Mouse (Mus musculus): ENCODE measurements at regions not wholly inside any gene's neighbourhood (a gene's known extent, or its start where the extent isn't known, plus 50 kb on each side); places are given as distances from the start of the nearest gene placed in this dataset.
"Not testable (repeated sequence)": the region's sequence is repeated elsewhere in the genome, so short reads cannot be mapped to it uniquely, and the experiment has no call there.

DNA sequence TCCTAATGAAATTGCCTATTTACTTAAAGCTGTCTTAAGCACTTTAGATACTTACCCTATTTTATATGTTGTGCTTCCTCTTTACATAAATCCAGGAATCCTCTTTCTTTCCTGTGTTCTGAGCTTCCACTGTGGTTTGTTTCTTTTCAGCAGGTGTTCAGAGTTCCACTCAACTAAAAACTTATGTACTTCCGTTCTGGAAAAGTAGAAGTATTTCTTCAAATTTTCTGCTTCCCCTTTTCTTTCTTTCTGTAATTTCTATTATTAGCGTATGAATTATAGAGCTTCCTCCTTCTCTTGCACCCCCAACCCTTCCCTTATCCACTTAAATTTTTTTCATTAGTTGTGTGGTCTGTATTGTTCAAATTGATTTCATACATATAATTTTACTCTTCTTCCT, 165.8 kb upstream of the Nudt12 start:
- DNase-seq = no peak

DNA sequence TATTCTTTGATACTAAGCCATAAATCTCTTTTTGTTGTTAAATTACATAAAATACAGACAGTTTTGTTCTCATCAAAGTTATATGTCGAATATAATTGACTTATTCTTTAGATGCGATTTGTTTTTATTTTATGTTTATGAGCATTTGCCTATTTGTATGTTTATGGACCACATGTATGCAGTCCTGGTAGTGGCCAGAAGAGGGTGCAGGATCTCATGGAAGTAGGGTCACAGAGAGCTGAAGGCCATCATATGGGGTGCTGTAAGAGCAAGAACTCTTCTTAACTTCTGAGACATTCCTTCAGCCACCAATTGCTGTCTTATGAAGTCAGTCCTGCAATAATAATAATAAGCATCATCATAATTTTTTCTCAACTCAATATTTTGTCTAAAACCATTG, 143.2 kb upstream of the Nudt12 start:
- DNase-seq = no peak

DNA sequence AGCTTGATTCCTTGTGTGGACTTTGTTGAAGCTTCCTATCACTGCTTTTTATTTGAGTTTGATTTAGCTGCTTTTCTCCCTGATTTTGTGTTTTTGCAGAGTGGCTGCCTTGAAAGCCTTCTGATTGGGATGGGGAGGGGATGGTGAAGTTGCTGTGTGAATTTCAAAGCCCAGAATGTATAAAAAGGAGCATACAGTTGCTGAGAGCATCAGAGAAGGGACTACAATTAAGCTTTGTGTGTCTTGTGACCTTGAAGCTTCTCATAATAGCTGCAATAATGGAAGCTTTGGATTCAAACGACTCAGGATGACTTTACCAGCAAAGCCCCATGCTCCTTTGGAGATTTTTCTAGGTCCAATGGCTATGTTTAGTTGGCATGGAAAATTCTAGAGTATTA, 130.6 kb upstream of the Nudt12 start:
- DNase-seq = no peak

DNA sequence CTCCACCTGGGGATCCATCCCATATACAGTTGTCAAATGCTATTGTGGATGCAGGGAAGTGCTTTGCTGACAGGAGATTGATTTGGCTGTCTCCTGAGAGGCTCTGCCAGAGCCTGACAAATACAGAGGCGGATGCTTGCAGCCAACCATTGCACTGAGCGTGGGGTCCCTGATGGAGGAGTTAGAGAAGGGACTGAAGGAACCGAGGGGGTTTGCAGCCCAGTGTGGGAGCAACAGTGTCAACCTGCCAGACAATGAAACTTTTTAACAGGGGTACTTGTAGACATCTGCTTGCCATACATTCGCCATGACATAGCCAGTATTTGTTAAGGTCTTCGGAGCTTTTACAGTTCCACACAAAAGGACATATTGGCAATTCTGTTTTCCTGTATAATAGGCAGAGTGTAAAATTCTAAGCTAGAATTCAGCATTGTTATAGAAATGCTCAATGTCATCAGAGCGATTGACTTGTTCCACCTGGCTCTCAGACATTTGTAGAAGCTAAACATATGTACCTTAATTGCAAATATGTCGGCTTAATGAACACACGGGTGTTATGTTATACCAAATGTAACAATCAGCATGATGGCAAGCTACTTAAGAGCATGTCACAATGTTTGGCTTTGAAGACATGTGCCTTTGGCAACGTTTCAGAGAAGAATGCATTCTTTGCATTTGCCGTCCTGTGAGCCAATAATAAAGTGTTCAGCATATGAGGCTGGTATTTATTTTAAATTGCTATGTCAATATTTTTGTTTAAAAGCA, 130.0 kb upstream of the Nudt12 start:
- DNase-seq = no peak

DNA sequence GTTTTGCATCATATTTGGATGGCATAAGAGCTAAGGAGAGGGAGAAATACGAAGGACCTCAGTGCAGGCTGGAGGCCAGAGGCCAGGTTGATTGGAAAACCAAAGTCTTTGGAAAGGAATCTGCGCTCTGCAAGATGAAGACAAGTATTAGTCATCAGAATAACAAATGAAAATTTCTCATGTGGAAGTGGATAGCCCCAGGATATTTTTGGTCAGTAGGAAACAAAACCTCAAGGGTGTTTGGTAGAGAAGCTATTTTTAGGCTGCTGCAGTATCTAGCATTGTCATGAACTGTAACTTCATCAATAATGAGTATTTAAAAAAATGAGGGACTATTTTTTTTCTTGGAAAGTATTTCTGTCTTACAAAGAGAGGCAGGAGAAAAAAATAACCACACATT, 125.6 kb upstream of the Nudt12 start:
- DNase-seq = no peak

DNA sequence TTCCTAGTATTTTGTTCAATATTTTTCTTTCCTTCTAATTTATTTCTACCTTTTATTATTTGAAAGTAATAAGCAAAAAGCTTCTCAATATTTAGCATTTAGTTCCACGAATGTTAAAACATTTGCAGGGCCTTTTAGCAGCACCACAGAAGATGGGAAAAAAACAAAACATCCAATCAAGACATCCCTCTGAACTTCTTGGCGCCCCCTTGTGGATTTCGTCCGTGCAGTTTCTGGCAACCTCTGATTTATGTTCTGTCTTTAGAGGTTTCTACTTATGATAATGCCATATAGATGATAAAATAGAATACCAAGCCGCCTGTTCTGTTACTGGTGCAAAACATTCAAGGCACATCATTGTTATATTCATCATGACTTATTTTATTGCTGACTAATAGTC, 86.2 kb upstream of the Nudt12 start:
- peak; percentile 12 for DNase-seq

DNA sequence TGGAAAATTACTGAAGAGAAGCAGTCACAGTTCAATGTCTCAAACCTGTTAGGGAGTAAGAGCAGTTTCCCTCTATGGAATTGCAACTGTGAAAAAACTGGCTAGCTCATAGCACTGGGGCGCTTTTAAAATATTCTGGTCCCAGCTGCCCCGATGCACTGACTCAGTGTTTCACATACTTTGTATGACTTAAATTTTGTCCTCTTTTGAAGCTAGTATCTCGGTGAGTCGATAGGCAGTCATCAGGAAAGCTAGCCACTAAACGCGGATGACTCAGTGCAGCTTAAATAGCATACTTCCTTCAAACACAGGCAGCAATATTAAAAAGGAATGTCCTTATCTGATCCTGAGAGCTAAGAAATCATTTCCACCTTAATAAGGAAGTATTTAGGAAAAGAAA, 63.7 kb upstream of the Nudt12 start:
- DNase-seq = not testable (repeated sequence)

DNA sequence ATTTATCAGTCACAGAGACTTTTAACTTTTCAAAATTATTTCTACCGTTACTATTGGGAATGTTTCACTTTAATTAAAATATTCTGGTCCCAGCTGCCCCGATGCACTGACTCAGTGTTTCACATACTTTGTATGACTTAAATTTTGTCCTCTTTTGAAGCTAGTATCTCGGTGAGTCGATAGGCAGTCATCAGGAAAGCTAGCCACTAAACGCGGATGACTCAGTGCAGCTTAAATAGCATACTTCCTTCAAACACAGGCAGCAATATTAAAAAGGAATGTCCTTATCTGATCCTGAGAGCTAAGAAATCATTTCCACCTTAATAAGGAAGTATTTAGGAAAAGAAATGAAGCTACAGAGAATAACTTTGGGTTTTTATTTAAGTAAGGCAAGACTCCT, 63.2 kb upstream of the Nudt12 start:
- DNase-seq = not testable (repeated sequence)

All from cerebellum, adult 8-10 months (tissue).